Mouse (Mus musculus) heart, adult 2 months (tissue): Measurements from ENCODE around the gene Tox2.

Source experiments
- EP300 ChIP-seq: fragments of 200-500 bp; IDR thresholded peaks from 2 replicates; pipeline ENCODE4 v1.6.1; 2011; ENCODE audit warnings: low read depth, low read length, control low read depth; ENCODE audit not compliant: insufficient read depth
- POLR2A ChIP-seq: fragments of 200-500 bp; IDR thresholded peaks from 2 replicates; pipeline ENCODE4 v1.6.1; 2011; ENCODE audit warnings: mild to moderate bottlenecking, low read depth, low read length, control low read depth; ENCODE audit not compliant: insufficient read depth

DNA sequence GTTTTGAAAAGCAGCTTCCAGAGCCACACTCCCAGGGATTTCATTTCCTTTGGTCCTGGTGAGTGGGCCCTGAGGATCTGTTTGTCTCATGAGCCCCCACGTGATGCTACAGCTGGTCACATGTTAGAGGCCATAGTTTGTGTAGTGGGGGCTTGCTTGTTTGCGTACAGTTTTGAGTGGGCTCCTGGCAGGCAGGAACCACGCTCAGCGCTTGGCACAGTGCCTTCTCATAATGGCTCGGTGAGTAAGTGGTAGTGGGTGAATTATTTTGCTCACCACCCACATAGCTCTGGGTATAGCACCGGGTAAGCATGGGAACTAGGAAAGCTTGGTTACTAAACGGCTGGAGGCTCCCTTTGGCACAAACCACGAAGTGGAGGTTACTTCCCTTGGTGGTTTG, 6.2 kb downstream of the Tox2 start:
- TF ChIP-seq EP300 (no peak), POLR2A (no peak)
